Mouse (Mus musculus) C2C12 (cell line): ENCODE measurements around the gene Chd1.

Experiments used
- CTCF ChIP-seq: IDR thresholded peaks from one replicate; pipeline ENCODE4 v1.5.1; 2011; ENCODE audit not compliant: control insufficient read depth, insufficient read depth, insufficient read length
- MAX ChIP-seq: IDR thresholded peaks from one replicate; pipeline ENCODE4 v1.6.1; 2011; ENCODE audit warnings: mild to moderate bottlenecking, control low read depth

DNA sequence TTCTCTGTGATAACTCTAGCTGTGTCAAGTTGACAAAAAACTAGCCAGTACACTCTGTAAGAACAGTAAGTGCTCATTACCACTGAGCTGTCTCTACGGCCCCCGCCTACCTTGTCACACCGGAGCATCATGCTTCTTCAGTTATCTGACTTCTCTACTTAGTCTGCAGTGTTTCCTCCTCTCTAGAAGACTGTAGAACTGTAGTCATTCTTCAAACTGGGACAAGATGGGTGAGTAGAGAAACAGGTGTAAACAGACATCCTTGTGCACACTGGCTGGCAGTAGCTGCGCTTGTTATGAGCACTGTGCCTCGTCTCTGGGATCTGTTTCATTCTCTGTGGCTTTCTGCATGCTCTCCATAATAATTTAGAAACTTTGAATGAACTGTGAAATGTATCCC, 18.4 kb upstream of the Chd1 start:
- TF ChIP-seq CTCF (no peak), MAX (no peak)
